Mouse (Mus musculus) erythroblast, embryonic 14.5 days (primary cell): ENCODE measurements at regions not wholly inside any gene's neighbourhood (a gene's known extent, or its start where the extent isn't known, plus 50 kb on each side); places are given as distances from the start of the nearest gene placed in this dataset.

Experiments used
- H3K27me3 ChIP-seq: 2 replicates; pipeline ENCODE4 v1.6.1; 2012; ENCODE audit warnings: inconsistent platforms; ENCODE audit not compliant: control insufficient read depth
- H3K36me3 ChIP-seq: 2 replicates; pipeline ENCODE4 v1.6.1; 2012; ENCODE audit warnings: mild to moderate bottlenecking, inconsistent platforms; ENCODE audit not compliant: control insufficient read depth
- H3K4me1 ChIP-seq: 2 replicates; pipeline ENCODE4 v1.6.1; 2012; ENCODE audit warnings: inconsistent platforms; ENCODE audit not compliant: control insufficient read depth
- H3K4me3 ChIP-seq: replicated peaks from 2 replicates; pipeline ENCODE3; 2012; ENCODE audit warnings: moderate library complexity, mild to moderate bottlenecking, inconsistent platforms
- H3K9me3 ChIP-seq: 2 replicates; pipeline ENCODE4 v1.6.1; 2012; ENCODE audit warnings: low read length, inconsistent platforms, mixed read lengths; ENCODE audit not compliant: control insufficient read depth
- GATA1 ChIP-seq: IDR thresholded peaks from 2 replicates; pipeline ENCODE4 v1.6.1; 2012; ENCODE audit warnings: low read length, inconsistent platforms, mixed read lengths
- TAL1 ChIP-seq: IDR thresholded peaks from 3 replicates; pipeline ENCODE4 v1.6.1; 2012; ENCODE audit warnings: low read length, inconsistent platforms, mixed read lengths

DNA sequence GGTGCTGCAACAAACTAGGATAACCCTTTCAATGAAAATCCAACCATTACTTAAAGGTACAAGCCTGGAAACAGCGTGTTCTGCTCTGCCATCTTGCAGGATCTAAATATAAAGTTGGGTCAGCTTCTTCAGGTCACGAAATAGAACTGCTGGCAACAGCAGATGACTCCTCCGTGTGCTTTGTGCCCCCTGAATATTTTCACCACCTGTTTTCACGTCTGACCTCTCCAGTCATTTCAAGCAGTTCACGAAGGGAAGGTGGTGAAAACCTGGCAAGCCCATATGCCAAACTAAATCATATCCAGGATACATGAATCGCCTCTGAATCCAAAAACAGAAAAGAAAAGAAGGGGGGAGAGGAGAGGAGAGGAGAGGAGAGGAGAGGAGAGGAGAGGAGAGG lies 133.3 kb downstream of the 1190002N15Rik start:
- no peaks in the 10 kb centered on the region for H3K4me1 ChIP-seq
- H3K36me3 ChIP-seq, result no peaks in the 10 kb centered on the region
- no peaks in the 10 kb centered on the region for H3K27me3 ChIP-seq
- H3K4me3 ChIP-seq, result no peak overlapping the region
- H3K9me3 ChIP-seq, result no peaks in the 10 kb centered on the region
- TF ChIP-seq TAL1, result no peak
- TF ChIP-seq GATA1, result no peak

- Histone ChIP-seq H3K27me3 (no peaks in the 10 kb centered on the region), H3K4me3 (no peak overlapping the region), H3K9me3 (no peaks in the 10 kb centered on the region), H3K36me3 (no peaks in the 10 kb centered on the region), H3K4me1 (no peaks in the 10 kb centered on the region)
- TF ChIP-seq TAL1, result no peak
- no peak for TF ChIP-seq GATA1
Measured at GRCm38 (mm10) chr9:94400596-94400995, 137.3 kb downstream of the 1190002N15Rik start.

- TF ChIP-seq GATA1, result no peak
- no peak for TF ChIP-seq TAL1
- H3K4me3 ChIP-seq, result no peak overlapping the region
- H3K9me3 ChIP-seq, result no peaks in the 10 kb centered on the region
- H3K4me1 ChIP-seq, result no peaks in the 10 kb centered on the region
- no peaks in the 10 kb centered on the region for H3K27me3 ChIP-seq
- H3K36me3 ChIP-seq, result no peaks in the 10 kb centered on the region
Measured at GRCm38 (mm10) chr9:94395215-94395614, 142.7 kb downstream of the 1190002N15Rik start.

DNA sequence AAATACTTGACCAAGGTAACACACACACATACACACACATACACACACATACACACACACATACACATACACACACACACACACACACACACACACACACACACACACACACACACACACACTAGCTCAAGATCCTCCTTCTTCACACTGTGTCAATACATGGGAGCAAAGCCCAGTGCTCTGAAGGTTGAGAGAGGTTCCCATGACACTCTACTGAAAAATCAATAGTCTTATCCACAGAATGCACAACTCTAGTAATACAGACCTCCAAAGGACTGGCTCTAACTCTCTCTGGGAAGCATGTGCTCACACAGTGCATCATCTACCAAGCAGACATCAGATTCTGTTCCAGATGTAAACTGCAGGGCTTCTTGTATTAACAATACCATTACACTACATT lies 151.7 kb downstream of the 1190002N15Rik start:
- Histone ChIP-seq H3K4me3 (no peak overlapping the region), H3K9me3 (no peaks in the 10 kb centered on the region), H3K27me3 (no peaks in the 10 kb centered on the region), H3K4me1 (no peaks in the 10 kb centered on the region), H3K36me3 (no peaks in the 10 kb centered on the region)
- TF ChIP-seq TAL1 (no peak), GATA1 (no peak)

DNA sequence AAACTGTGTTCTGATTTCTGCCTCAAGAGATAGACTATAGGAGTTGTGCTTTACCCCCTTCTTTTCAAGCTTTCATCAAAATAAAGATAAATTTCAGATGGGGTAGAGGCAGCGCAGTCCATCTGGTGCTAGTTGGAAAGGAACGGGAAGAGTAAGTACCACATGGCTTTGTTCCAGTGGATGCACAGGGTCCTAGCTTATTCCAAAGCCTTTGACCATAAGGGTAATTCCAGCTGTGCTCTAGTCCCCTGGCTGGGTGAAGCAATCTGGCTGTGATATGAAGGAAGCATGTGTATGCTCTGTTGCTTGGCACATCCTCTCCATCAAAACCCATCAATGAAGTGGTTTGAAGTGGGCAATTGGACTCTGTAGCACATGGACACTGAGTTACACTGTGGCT lies 155.6 kb downstream of the 1190002N15Rik start:
- Histone ChIP-seq H3K27me3 (no peaks in the 10 kb centered on the region), H3K4me1 (no peaks in the 10 kb centered on the region), H3K4me3 (no peak overlapping the region), H3K9me3 (no peaks in the 10 kb centered on the region; the same call in 1 of the 2 replicates), H3K36me3 (no peaks in the 10 kb centered on the region)
- no peak for TF ChIP-seq TAL1
- TF ChIP-seq GATA1, result no peak

- no peaks in the 10 kb centered on the region; the same call in 1 of the 2 replicates for H3K9me3 ChIP-seq
- no peak overlapping the region for H3K4me3 ChIP-seq
- no peaks in the 10 kb centered on the region for H3K4me1 ChIP-seq
- H3K27me3 ChIP-seq, result no peaks in the 10 kb centered on the region
- no peaks in the 10 kb centered on the region for H3K36me3 ChIP-seq
- TF ChIP-seq GATA1, result no peak
- no peak for TF ChIP-seq TAL1
Measured at GRCm38 (mm10) chr9:94378835-94379234, 159.0 kb downstream of the 1190002N15Rik start.

DNA sequence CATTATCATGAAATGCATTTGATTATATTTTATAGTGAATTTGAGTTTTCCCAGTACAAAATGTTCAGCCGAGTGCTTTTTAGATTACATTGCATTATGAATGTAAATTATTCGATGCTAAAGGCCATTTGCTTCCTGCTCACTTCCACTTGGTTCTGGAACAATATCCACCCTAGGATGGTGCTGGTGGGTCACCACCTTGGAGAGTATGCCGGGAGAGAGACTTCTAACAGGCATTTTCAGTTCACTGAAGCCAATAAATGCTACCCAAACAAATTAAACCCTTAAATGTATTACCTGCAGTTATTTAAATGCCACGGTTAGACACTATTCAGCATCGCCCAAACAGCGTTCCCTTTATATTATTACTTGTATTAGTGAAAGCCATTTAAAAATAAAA lies 159.6 kb downstream of the 1190002N15Rik start:
- no peak overlapping the region for H3K4me3 ChIP-seq
- TF ChIP-seq TAL1, result no peak
- no peak for TF ChIP-seq GATA1
- H3K4me1 ChIP-seq, result no peaks in the 10 kb centered on the region
- H3K36me3 ChIP-seq, result no peaks in the 10 kb centered on the region
- H3K9me3 ChIP-seq, result no peaks in the 10 kb centered on the region; the same call in 1 of the 2 replicates
- no peaks in the 10 kb centered on the region for H3K27me3 ChIP-seq

DNA sequence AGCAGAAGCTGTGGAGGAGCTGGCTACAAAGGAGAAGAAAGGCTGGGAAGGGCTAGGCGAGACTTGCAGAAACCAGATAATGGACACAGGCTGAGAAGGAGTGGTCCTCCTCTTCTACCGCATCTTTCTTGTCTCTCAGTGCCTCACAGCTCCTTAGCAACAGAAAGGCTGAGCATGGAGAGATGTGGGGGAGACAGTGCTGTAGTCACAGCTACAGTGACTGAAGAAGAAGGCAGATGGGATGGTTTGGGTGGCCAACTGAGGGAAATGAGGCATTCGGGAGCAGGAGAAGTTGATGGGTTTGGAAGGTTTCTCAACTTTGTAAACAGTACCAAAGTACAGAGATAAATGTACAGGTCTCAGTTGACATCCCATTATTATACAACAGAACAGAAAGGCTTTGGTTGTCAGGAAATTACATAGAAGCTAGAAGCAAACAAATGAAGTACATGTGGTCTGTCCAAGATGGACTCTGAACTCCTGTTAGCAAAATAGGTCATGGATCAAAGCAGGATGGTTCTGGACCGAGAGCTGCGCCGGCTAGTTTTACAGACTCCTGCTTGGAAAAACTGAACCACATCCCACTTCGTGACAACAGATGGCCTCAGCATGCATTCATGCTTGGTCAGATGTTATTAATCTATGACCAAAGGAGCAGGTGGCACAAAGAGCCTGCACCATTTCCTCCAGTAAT lies 160.4 kb downstream of the 1190002N15Rik start:
- Histone ChIP-seq H3K36me3 (no peaks in the 10 kb centered on the region), H3K4me1 (no peaks in the 10 kb centered on the region), H3K4me3 (no peak overlapping the region), H3K9me3 (no peaks in the 10 kb centered on the region; the same call in 1 of the 2 replicates), H3K27me3 (no peaks in the 10 kb centered on the region)
- TF ChIP-seq TAL1 (no peak), GATA1 (no peak)

- no peak overlapping the region for H3K4me3 ChIP-seq
- H3K36me3 ChIP-seq, result no peaks in the 10 kb centered on the region
- no peaks in the 10 kb centered on the region for H3K4me1 ChIP-seq
- no peaks in the 10 kb centered on the region for H3K27me3 ChIP-seq
- H3K9me3 ChIP-seq, result no peaks in the 10 kb centered on the region
- TF ChIP-seq TAL1 (no peak), GATA1 (no peak)
Measured at GRCm38 (mm10) chr9:94370976-94371375, 166.9 kb downstream of the 1190002N15Rik start.
